Mouse (Mus musculus) cerebellum, postnatal 4 days (tissue): ENCODE data around the gene Pifo.
"Not testable (repeated sequence)": the region's sequence is repeated elsewhere in the genome, so short reads cannot be mapped to it uniquely, and the experiment has no call there.

ENCODE experiments used
- DNase-seq, 2 experiments: peaks; one replicate each; pipeline ENCODE4 v3.0.0; 2022; ENCODE audit warnings: low spot score in 2 of 2, mixed read lengths in 1 of 2

The Pifo gene

GRCm38 (mm10) chr3:106014546-106014945 lies at the start of gene Pifo:
TSS of gene Pifo (minus strand) at chr3:106014646.
- DNase-seq, result no peak

GRCm38 (mm10) chr3:106057966-106058365 lies 43.5 kb upstream of the Pifo start:
- DNase-seq, result no peak

- no peak for DNase-seq
These were observed 37.5 kb upstream of the Pifo start for GRCm38 (mm10) chr3:106051896-106052295.

GRCm38 (mm10) chr3:106040306-106040705 lies 25.9 kb upstream of the Pifo start:
- no peak for DNase-seq

GRCm38 (mm10) chr3:106032781-106033180 lies 18.3 kb upstream of the Pifo start, which contains the start of gene Chil5:
TSS of gene Chil5 (minus strand) at chr3:106032814.
- DNase-seq, result no peak

GRCm38 (mm10) chr3:106024135-106024534 lies 9.7 kb upstream of the Pifo start:
- DNase-seq, result no peak

- DNase-seq, result no peak
These were observed 7.4 kb upstream of the Pifo start for GRCm38 (mm10) chr3:106021840-106022239.

- not testable (repeated sequence) for DNase-seq
These were observed 11.1 kb downstream of the Pifo start for GRCm38 (mm10) chr3:106003360-106003759.

- DNase-seq, result no peak
These were observed 12.8 kb downstream of the Pifo start for GRCm38 (mm10) chr3:106001416-106002370.

- DNase-seq, result no peak
These were observed 13.6 kb downstream of the Pifo start for GRCm38 (mm10) chr3:106000707-106001375.

- no peak for DNase-seq
These were observed 19.7 kb downstream of the Pifo start for GRCm38 (mm10) chr3:105994730-105995129.

GRCm38 (mm10) chr3:105991653-105992283 lies 22.7 kb downstream of the Pifo start:
- peak in 1 of 2 experiments; percentile 47 for DNase-seq

GRCm38 (mm10) chr3:105989611-105990010 lies 24.8 kb downstream of the Pifo start:
- not testable (repeated sequence) for DNase-seq

GRCm38 (mm10) chr3:105974174-105974573 lies 40.3 kb downstream of the Pifo start:
- no peak for DNase-seq

- no peak for DNase-seq
These were observed 41.0 kb downstream of the Pifo start, which contains the start of gene Ovgp1 for GRCm38 (mm10) chr3:105973411-105973810. TSS of gene Ovgp1 (plus strand) at chr3:105973711.

GRCm38 (mm10) chr3:105971831-105972446 lies 42.5 kb downstream of the Pifo start:
- no peak for DNase-seq

GRCm38 (mm10) chr3:105960700-105961099 lies 53.7 kb downstream of the Pifo start:
- DNase-seq, result no peak

- no peak for DNase-seq
These were observed 54.4 kb downstream of the Pifo start, which contains the start of gene Atp5f1 for GRCm38 (mm10) chr3:105959999-105960398. TSS of gene Atp5f1 (minus strand) at chr3:105960099.

GRCm38 (mm10) chr3:105959585-105959984 lies 54.9 kb downstream of the Pifo start:
- no peak for DNase-seq

GRCm38 (mm10) chr3:105958974-105959580 lies 55.4 kb downstream of the Pifo start, which contains the start of gene Wdr77:
TSS of gene Wdr77 (plus strand) at chr3:105959369.
- peak; percentile 83 to 94 for DNase-seq

- DNase-seq, result no peak
These were observed 56.2 kb downstream of the Pifo start for GRCm38 (mm10) chr3:105958204-105958603.
